Mouse (Mus musculus) midbrain, embryonic 14.5 days (tissue): ENCODE data around the gene Gtf3a. TPM values are rescaled to one million over a fixed set of nuclear protein-coding genes. Genes with fewer than 3 reads are reported as not detected.

ENCODE experiments used
- ATAC-seq: fragments of 200-750 bp; cut with Nextera tagmentation; 2 replicates; pipeline ENCODE4 v1.8.0; 2017; ENCODE audit warnings: moderate number of reproducible peaks, moderate library complexity; ENCODE audit not compliant: low FRiP score, low TSS enrichment
- DNase-seq: peaks from one replicate; pipeline ENCODE4 v3.0.0-alpha.2; 2015
- H3K27ac ChIP-seq: fragments of 300-500 bp; sonication (generic); replicated peaks from 2 replicates; pipeline ENCODE4 v1.5.1; 2014; ENCODE audit warnings: mild to moderate bottlenecking, low read depth, low read length, moderate library complexity
- H3K27me3 ChIP-seq: fragments of 300-500 bp; sonication (generic); 2 replicates; pipeline ENCODE4 v1.6.1; 2014; ENCODE audit warnings: low read length, control low read depth, mixed read lengths; ENCODE audit not compliant: control insufficient read depth, insufficient read depth
- H3K36me3 ChIP-seq: fragments of 300-500 bp; sonication (generic); 2 replicates; pipeline ENCODE4 v1.6.1; 2014; ENCODE audit warnings: low read length, control low read depth; ENCODE audit not compliant: control insufficient read depth, insufficient read depth
- H3K4me1 ChIP-seq: fragments of 300-500 bp; sonication (generic); 2 replicates; pipeline ENCODE4 v1.6.1; 2014; ENCODE audit warnings: mild to moderate bottlenecking, antibody characterized with exemption, low read length, control low read depth; ENCODE audit not compliant: control insufficient read depth, insufficient read depth
- H3K4me2 ChIP-seq: fragments of 300-500 bp; sonication (generic); 2 replicates; pipeline ENCODE4 v1.6.1; 2014; ENCODE audit warnings: mild to moderate bottlenecking, low read length, moderate library complexity
- H3K4me3 ChIP-seq: fragments of 300-500 bp; sonication (generic); replicated peaks from 2 replicates; pipeline ENCODE4 v1.5.1; 2014; ENCODE audit warnings: low read depth, low read length
- H3K9ac ChIP-seq: fragments of 300-500 bp; sonication (generic); replicated peaks from 2 replicates; pipeline ENCODE4 v1.6.1; 2014; ENCODE audit warnings: mild to moderate bottlenecking, low read length, moderate library complexity
- H3K9me3 ChIP-seq: fragments of 300-500 bp; sonication (generic); 2 replicates; pipeline ENCODE4 v1.6.1; 2016; ENCODE audit warnings: low read length, control low read depth, mixed read lengths; ENCODE audit not compliant: control insufficient read depth
- WGBS: fragments of 180-500 bp; shearing (Covaris S2); extraction: QIAGEN DNeasy Blood & Tissue Kit; methylation state at CpG from one replicate; pipeline ENCODE4 v1.1.7; 2014; 5-methylcytosine and 5-hydroxymethylcytosine counted together
- polyA plus RNA-seq: library from polyadenylated mRNA; unstranded; fragments of >200 nt; fragmentation: Nextera tagmentation; extraction: Ambion mirVana; gene quantifications from 2 replicates; pipeline ENCODE4 v1.2.1, GENCODE M21; 2014

The Gtf3a gene
- polyA plus RNA-seq, 1 experiment from 2014 or later, result 102 TPM

DNA sequence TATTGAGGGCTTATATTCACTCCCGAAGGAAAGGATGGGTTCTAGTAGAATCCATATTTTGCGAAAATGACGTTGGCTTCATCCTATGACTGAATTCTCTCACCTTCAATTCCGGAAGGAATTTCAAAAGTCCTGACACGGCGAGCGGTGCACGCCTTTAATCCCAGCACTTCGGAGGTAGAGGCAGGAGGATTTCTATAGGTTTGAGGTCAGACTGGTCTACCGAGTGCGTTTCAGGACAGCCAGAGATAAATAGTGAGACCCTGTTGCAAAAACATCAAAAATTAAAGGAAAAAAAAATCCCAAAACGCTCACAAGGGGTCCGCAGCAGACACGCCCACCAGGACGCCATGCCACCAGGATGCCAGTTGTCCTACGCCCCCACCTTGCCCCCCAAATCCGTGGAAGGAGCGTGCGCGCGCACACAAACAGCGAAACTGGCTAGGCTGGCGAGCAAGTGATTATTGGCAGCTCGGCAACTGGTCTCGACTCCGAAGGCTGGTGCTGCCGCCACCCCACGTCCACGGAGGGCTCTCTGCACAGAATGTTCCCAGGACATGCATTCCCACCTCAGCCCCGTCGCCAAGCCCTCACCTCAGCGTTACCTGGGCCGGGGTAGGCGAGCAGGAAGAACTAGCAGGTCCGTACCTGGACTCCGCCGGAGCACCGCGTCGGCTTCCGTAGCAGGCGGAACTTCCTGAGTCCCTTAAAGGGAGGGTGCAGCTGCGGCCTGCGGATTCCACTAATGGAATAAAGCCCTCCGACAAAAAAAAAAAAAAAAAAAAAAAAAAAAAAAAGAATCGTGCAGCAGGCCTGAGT lies 14.9 kb downstream of the Gtf3a start, which contains the start of gene Mtif3:
TSS of gene Mtif3 (minus strand) at position 683 of the 819 bp plus-strand sequence.
- Histone ChIP-seq H3K9ac (peak within 1 kb of the TSS; percentile 75), H3K9me3 (no peaks in the 10 kb centered on the region), H3K27me3 (no peaks in the 10 kb centered on the region), H3K4me1 (peaks cover 7% of the 10 kb centered on the region), H3K27ac (peak within 1 kb of the TSS; percentile 67), H3K4me2 (peak within 1 kb of the TSS; percentile 73), H3K4me3 (peak within 1 kb of the TSS; percentile 86), H3K36me3 (peaks cover 16% of the 10 kb centered on the region)
- peak; percentile 80 for ATAC-seq
- peak; percentile 95 for DNase-seq
- WGBS, result 2% methylated on average over 46 of the region's 46 CpGs

DNA sequence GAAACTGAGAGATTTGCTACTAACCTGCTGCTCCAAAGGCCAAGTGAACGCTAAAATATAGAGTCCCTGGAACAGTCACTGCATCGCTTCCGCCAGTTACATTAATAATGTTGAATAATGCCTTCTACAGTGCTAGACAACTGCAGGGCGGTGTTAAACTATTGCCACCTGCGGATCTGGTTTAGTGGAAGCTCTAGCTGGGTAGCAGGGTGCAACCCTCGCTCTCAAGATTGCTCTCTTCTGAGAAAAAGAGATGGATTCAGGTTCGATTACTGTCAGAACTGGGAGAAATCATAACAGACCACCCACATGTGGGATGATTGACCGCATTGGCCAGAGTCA lies 15.5 kb downstream of the Gtf3a start:
- 53% methylated on average over 8 of the region's 8 CpGs for WGBS
- DNase-seq, result no peak

DNA sequence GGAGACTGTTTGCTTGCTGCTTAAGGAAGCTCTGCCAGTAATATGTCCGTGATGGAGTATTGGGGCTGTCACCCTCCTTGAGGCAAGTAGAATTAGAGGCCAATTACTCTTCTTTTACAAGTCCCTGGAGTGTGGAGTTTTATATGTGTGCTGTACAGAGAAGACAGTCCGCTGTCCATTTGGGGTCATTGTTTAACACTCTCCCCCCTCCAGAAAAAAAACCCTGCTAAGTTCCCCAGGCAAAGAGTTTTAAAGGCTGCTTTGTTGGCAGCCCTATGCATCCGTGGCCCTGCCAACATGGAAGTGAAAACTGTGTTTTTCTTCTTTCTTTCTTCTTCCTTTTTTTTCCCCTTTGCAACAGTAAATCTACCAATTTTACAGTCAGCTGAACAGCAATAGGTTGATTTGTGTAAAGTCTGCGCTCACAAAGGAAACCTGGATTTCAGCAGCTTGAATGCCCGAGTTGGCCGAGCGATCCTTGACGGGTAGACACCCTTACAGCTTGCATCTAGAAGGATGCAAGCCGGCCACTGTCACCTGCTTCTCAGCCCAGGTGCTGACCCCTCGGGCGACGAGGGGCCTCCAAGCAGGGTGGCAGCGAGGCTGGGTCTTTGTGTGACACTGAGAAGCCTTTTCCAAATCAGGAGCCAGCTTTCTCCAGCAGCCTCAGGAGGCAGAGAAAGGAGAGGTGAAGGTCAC lies 20.4 kb downstream of the Gtf3a start:
- Histone ChIP-seq H3K9ac (0 out of 2 replicates have a peak overlapping the region, but pooled peaks have one; percentile 9), H3K27ac (no peak overlapping the region), H3K9me3 (no peaks in the 10 kb centered on the region), H3K4me3 (no peak overlapping the region), H3K4me2 (no peak overlapping the region), H3K4me1 (no peaks in the 10 kb centered on the region), H3K36me3 (no peaks in the 10 kb centered on the region), H3K27me3 (no peaks in the 10 kb centered on the region)
- no peak for ATAC-seq
- WGBS, result 49% methylated on average over 13 of the region's 13 CpGs
- no peak for DNase-seq

More for the DNA sequence above, 15.5 kb downstream of the Gtf3a start:
- Histone ChIP-seq H3K4me3 (peak overlapping the region; percentile 86), H3K9me3 (no peaks in the 10 kb centered on the region), H3K27me3 (no peaks in the 10 kb centered on the region), H3K9ac (peak overlapping the region; percentile 75; the same call in 1 of the 2 replicates), H3K36me3 (peaks cover 10% of the 10 kb centered on the region), H3K4me2 (peak overlapping the region; percentile 73), H3K4me1 (peaks cover 7% of the 10 kb centered on the region), H3K27ac (0 out of 2 replicates have a peak overlapping the region, but pooled peaks have one; percentile 20)
- ATAC-seq, result peak; percentile 46; the same call in 1 of the 2 replicates

DNA sequence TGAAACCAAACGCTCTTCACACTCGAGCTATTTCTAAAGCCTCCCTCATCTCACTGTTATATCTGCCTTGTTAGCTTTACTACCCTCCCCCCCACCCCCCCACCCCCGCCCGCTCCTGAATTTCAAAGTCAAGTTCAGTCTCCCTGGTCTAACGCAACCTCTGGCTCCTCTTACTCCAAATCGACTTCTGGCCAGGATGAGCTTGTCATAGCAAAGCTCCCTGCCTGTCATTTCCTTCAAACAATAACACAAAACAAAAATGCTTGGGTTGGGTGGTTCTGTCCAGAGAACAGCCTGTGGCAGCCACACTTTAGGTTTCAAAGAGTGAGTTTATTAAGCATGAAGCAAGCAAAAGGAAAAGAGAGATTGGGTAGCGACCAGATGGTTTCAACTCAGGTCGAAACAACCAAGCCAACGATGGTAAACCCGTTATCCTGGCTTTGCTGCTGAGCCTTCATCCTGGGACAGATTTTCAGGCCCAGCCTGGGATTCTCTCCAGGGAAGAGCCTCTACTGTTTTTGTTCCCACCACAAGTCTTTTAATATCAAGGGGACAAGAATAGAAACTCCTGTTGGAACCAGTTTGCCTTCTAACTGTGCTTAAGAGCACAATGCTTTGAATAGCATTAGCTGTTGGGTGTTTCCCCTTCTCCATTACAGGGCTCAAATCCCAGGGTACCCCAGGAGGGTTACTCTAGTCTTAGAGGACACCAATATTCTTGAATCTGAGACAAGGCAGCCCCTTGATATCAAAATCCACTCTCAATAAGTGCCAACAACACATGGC lies 23.5 kb downstream of the Gtf3a start:
- H3K27me3 ChIP-seq, result no peaks in the 10 kb centered on the region
- no peak for DNase-seq
- H3K36me3 ChIP-seq, result no peaks in the 10 kb centered on the region

DNA sequence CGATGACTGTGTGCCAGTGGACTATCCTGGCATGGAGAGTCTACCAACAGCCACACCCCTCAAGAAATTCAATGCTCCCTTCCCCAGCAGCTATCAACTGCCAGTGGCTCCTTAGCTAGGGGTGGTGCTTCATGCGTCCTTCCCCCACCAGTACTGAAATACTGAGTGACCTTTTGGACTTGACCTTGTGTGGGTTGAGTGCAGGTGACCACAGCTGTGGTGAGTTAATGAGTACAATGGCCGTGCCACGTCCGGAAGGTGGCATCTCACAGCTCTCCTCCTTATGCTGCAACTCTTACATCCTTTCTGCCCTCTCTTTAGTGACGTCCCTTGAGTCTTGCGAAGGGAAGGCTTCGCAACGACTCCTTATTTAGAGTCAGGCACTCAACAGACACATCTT lies 24.9 kb downstream of the Gtf3a start:
- Histone ChIP-seq H3K4me1 (no peaks in the 10 kb centered on the region), H3K4me2 (no peak overlapping the region), H3K9me3 (no peaks in the 10 kb centered on the region), H3K36me3 (no peaks in the 10 kb centered on the region), H3K27me3 (no peaks in the 10 kb centered on the region), H3K27ac (no peak overlapping the region), H3K4me3 (no peak overlapping the region), H3K9ac (no peak overlapping the region)
- 94% methylated on average over 9 of the region's 9 CpGs for WGBS
- DNase-seq (no peak), ATAC-seq (no peak)

More for the DNA sequence above, 23.5 kb downstream of the Gtf3a start:
- Histone ChIP-seq H3K4me1 (no peaks in the 10 kb centered on the region), H3K27ac (no peak overlapping the region), H3K9me3 (no peaks in the 10 kb centered on the region), H3K4me2 (no peak overlapping the region), H3K9ac (no peak overlapping the region), H3K4me3 (no peak overlapping the region)
- ATAC-seq, result no peak
- WGBS, result 70% methylated on average over 10 of the region's 10 CpGs

DNA sequence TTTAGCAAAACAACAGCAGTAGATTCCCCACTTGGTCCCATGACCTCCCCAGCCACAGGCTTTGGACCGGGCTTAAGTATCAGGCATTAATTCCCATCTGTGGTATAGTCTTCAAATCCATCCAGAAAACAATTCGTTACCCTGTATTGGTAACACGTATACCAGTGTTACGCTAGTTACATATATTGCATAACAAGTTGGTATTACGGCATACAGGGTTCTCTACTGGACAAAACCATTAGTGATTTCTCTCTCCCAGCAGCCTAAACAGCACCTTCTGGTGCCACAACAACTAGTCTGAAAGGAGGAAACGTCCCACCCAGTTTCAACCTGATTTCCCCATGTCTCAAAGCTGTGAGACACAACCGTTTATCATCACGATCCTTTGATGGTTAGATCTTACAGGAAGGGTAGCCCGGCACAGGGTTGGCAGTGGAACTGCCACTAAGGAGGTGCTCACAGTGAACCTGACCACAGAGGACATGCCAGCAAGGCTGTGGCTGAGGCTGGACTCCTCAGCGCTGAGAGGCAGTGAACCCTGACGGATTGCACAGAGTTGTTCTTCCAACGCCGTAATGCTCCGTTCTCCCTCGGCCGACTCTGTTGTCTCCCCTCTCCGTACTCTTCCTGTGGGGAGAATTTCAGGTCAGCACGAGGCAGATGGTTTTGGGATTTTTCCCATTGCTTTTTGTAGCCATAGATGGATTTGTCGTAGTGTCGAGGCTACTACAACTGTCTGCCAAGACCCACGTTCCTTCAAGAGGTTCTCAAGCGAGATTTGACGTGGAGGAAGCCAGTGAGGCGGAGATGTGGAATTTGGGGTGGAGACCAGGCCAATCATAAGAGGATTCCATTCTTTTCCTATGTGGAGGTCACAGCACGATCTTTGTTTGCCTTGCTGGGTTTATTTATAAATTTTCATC lies 25.7 kb downstream of the Gtf3a start:
- no peak for DNase-seq
- H3K27ac ChIP-seq, result no peak overlapping the region

DNA sequence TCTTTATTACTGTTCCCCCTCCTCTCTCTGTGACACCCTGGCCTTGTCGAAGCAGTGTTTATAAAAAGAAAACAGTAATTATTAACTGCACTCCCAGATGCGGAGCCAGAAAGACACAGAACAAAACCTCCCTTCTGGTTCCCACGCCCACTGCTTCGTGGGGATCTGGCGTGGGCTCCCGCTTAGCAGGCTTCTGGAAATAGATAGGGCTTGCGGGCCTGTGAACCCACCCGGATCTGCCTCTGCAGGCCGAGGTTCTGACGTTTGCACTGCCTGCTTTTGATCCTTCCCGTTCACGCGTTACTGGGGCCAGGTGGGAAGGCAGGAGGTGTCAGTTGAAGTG lies 26.3 kb downstream of the Gtf3a start:
- ATAC-seq (no peak), DNase-seq (no peak)
- Histone ChIP-seq H3K4me3 (no peak overlapping the region), H3K27me3 (no peaks in the 10 kb centered on the region), H3K9ac (no peak overlapping the region), H3K4me2 (no peak overlapping the region), H3K36me3 (no peaks in the 10 kb centered on the region), H3K9me3 (no peaks in the 10 kb centered on the region), H3K27ac (no peak overlapping the region), H3K4me1 (no peaks in the 10 kb centered on the region)
- 74% methylated on average over 13 of the region's 13 CpGs for WGBS

More for the DNA sequence above, 25.7 kb downstream of the Gtf3a start:
- Histone ChIP-seq H3K27me3 (no peaks in the 10 kb centered on the region), H3K4me2 (no peak overlapping the region), H3K4me3 (no peak overlapping the region), H3K4me1 (no peaks in the 10 kb centered on the region), H3K36me3 (no peaks in the 10 kb centered on the region), H3K9ac (no peak overlapping the region), H3K9me3 (no peaks in the 10 kb centered on the region)
- ATAC-seq, result no peak
- 76% methylated on average over 25 of the region's 25 CpGs for WGBS

DNA sequence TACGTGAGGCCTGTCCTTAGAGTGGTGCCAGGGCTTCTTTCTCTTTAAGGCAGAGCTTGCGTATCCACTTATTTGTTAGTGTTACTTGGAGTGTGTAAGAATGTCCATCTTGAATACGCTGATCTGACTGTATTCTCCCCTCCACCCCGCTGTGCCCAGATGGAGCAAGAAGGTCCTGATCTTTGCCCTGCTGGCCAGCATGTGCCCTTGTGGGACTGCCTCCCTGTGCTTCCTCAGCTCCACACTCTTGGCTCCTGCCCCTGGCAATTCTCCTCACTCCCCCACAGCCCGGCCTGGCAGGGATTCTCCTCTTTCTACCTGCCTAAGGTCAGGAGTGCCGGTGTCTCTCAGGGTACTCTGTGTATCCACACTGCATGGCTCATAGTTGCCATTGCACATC lies 32.9 kb downstream of the Gtf3a start:
- H3K27ac ChIP-seq, result no peak overlapping the region
- DNase-seq (no peak), ATAC-seq (no peak)
- no peak overlapping the region for H3K9ac ChIP-seq
- H3K36me3 ChIP-seq, result no peaks in the 10 kb centered on the region
- 87% methylated on average over 6 of the region's 6 CpGs for WGBS
- H3K4me1 ChIP-seq, result no peaks in the 10 kb centered on the region
- no peaks in the 10 kb centered on the region for H3K9me3 ChIP-seq
- H3K27me3 ChIP-seq, result no peaks in the 10 kb centered on the region; the same call in 1 of the 2 replicates
- no peak overlapping the region for H3K4me3 ChIP-seq
- H3K4me2 ChIP-seq, result no peak overlapping the region
